Mouse (Mus musculus): Measurements from ENCODE around the gene Dlg4. TPM values are rescaled to one million over a fixed set of nuclear protein-coding genes. Genes with fewer than 3 reads are reported as not detected.
A peak's percentile ranks its signal among the peaks of the same experiment; 100 is the strongest.
"Not testable (repeated sequence)": the region's sequence is repeated elsewhere in the genome, so short reads cannot be mapped to it uniquely, and the experiment has no call there.

Gene Dlg4
- polyA plus RNA-seq, 1 experiment from 2014 or later: 11.2 TPM

DNA sequence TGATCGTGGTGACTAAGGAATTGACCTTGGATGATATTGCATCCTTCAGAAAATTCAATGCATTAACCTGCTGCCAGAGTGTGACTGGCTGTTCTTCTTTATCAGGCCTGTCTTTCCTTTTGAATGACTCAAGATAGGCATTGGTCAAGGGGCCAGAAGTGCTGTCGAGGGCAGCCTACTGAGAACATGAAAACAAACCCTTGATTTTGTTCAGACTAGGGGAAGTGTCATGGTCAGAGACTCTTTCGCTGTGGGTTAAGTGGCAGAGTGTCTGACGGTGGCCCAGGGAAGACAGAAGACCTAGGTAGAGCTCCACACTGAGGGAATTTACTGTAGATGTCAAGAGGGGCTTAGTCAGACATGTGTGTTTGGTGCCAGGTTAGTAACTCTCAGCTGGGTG lies 50.0 kb downstream of the Dlg4 start:
- H3K27me3 ChIP-seq (ENCODE audit: control insufficient read depth, insufficient read depth, low read length): no peaks in the 10 kb centered on the region
- H3K36me3 ChIP-seq (replicated peaks; ENCODE audit: control insufficient read depth, insufficient read depth, low read depth, low read length): no peaks in the 10 kb centered on the region
- H3K4me3 ChIP-seq (ENCODE audit: low read depth, low read length): no peak overlapping the region
- no peak for ATAC-seq (replicated peaks; ENCODE audit: insufficient number of reproducible peaks, low FRiP score, low TSS enrichment, low read depth)
- no peak overlapping the region for H3K4me2 ChIP-seq (ENCODE audit: low read depth, low read length)
- DNase-seq (ENCODE audit: low spot score): no peak
- no peak overlapping the region for H3K9ac ChIP-seq (replicated peaks; ENCODE audit: low read length)
- 89% methylated on average over 4 of the region's 4 CpGs for WGBS
- H3K4me1 ChIP-seq (ENCODE audit: control insufficient read depth, insufficient read depth, low read length): no peaks in the 10 kb centered on the region
- H3K27ac ChIP-seq (replicated peaks; ENCODE audit: low read depth, low read length): no peak overlapping the region
- H3K9me3 ChIP-seq (replicated peaks; ENCODE audit: control insufficient read depth, low read length): no peaks in the 10 kb centered on the region

DNA sequence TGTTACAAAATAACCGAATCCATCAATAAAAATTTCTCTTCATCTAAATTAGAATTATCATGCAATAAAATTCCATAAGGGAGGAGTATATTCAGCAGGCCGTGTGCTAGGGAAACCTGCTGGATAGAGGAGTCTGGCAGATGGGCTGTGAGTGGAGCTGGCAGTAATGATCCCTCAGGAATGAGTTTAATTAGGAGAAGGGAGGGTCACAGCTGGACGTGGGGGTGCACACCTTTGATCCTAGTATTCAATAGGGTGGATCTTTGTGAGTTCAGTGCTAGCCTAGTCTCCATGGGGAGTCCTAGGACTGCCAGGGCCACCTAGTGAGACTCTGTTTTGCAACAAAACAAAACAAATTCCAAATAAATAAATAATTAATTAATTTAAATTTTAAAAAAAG lies 51.5 kb downstream of the Dlg4 start:
- H3K36me3 ChIP-seq (replicated peaks; ENCODE audit: control insufficient read depth, insufficient read depth, low read depth, low read length): no peaks in the 10 kb centered on the region
- no peak overlapping the region for H3K9ac ChIP-seq (replicated peaks; ENCODE audit: low read length)
- H3K4me1 ChIP-seq (ENCODE audit: control insufficient read depth, insufficient read depth, low read length): no peaks in the 10 kb centered on the region
- no peaks in the 10 kb centered on the region for H3K27me3 ChIP-seq (ENCODE audit: control insufficient read depth, insufficient read depth, low read length)
- H3K4me2 ChIP-seq (ENCODE audit: low read depth, low read length): no peak overlapping the region
- 43% methylated on average over 3 of the region's 3 CpGs for WGBS
- ATAC-seq (replicated peaks; ENCODE audit: insufficient number of reproducible peaks, low FRiP score, low TSS enrichment, low read depth) (no peak), DNase-seq (ENCODE audit: low spot score) (no peak)
- no peaks in the 10 kb centered on the region for H3K9me3 ChIP-seq (replicated peaks; ENCODE audit: control insufficient read depth, low read length)
- no peak overlapping the region for H3K4me3 ChIP-seq (ENCODE audit: low read depth, low read length)
- H3K27ac ChIP-seq (replicated peaks; ENCODE audit: low read depth, low read length): no peak overlapping the region

DNA sequence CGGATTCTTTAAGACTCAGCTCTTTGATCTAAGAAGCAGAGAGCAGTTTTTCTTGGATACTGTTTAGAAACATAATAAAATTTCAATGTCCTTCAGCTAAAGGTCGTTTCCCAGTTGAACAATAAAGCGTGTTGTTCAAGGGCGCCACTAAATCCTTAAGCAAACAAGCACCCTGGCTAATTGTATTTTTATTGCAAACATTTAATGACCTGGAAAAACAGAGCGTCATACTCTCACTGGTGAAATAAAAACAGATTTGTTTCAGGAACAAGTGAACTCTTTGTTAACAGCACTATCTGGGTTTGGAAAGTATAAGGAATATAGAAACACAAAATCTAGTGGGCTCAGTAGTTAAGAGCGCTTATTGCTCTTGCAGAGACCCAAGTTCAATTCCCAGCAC lies 53.3 kb downstream of the Dlg4 start:
- Histone ChIP-seq H3K9ac (replicated peaks; ENCODE audit: low read length) (no peak overlapping the region), H3K36me3 (replicated peaks; ENCODE audit: control insufficient read depth, insufficient read depth, low read depth, low read length) (no peaks in the 10 kb centered on the region), H3K27me3 (ENCODE audit: control insufficient read depth, insufficient read depth, low read length) (no peaks in the 10 kb centered on the region), H3K4me3 (ENCODE audit: low read depth, low read length) (no peak overlapping the region), H3K9me3 (replicated peaks; ENCODE audit: control insufficient read depth, low read length) (no peaks in the 10 kb centered on the region), H3K27ac (replicated peaks; ENCODE audit: low read depth, low read length) (no peak overlapping the region), H3K4me1 (ENCODE audit: control insufficient read depth, insufficient read depth, low read length) (no peaks in the 10 kb centered on the region), H3K4me2 (ENCODE audit: low read depth, low read length) (no peak overlapping the region)
- no peak for ATAC-seq (replicated peaks; ENCODE audit: insufficient number of reproducible peaks, low FRiP score, low TSS enrichment, low read depth)
- DNase-seq (ENCODE audit: low spot score): peak; percentile 6
- WGBS: 60% methylated on average over 6 of the region's 6 CpGs

DNA sequence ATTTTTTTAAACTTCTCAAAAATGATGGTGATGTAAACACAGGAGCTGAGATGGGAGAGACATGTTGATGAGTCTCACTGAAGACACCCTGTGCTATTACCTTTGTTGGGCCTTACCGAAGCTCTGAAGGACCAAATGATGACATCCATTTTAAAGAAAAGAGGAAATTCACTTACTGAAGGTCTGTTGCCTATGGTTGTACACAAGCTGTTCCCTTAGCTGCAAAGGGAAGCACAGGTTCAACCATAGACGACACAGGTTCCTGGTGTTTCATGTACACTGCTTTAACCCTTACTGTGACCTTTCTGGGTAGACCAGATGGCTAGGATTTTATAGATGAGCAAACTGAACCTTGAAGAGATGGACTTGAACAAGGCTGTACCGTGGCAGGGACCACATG lies 53.9 kb downstream of the Dlg4 start:
- not testable (repeated sequence) for DNase-seq (ENCODE audit: low spot score); H3K36me3 ChIP-seq (replicated peaks; ENCODE audit: control insufficient read depth, insufficient read depth, low read depth, low read length); H3K4me2 ChIP-seq (ENCODE audit: low read depth, low read length); H3K4me3 ChIP-seq (ENCODE audit: low read depth, low read length); ATAC-seq (replicated peaks; ENCODE audit: insufficient number of reproducible peaks, low FRiP score, low TSS enrichment, low read depth); H3K9me3 ChIP-seq (replicated peaks; ENCODE audit: control insufficient read depth, low read length); H3K4me1 ChIP-seq (ENCODE audit: control insufficient read depth, insufficient read depth, low read length); H3K27me3 ChIP-seq (ENCODE audit: control insufficient read depth, insufficient read depth, low read length); H3K9ac ChIP-seq (replicated peaks; ENCODE audit: low read length); H3K27ac ChIP-seq (replicated peaks; ENCODE audit: low read depth, low read length)
- WGBS: 85% methylated on average over 3 of the region's 3 CpGs

DNA sequence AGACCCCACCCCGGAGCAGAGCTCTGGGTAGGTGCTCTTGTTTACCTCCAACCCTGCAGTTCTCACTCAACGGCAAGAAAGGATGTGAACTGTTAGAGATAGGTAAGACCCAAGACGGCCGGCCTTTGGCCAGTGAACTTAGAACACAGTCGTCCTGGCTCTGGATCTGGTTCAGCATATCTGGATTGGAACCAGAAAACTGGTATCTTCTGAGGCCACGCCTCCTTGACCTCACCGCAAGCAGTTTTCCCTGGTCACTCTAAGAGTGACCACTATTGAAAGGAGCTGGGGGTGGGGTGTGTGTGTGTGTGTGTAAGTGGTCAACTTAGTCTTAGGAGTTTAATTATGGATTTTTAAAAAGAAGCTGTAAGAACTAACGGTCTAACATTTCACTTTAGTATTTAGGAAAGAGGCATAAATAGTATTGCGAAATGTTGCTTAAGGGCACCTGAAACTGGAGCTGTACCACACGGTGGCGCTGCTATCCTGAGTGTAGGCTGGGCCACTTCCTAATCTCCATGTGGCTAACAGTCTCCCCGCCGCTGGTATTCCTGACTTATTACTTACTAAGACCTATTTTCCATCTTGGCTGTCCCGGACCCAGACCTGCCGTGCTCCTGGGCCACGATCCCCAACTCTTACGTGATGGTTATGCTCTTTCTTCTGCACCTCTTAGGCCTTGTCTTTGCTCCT lies 57.8 kb downstream of the Dlg4 start:
- Histone ChIP-seq H3K9ac (replicated peaks; ENCODE audit: low read length) (no peak overlapping the region), H3K4me1 (ENCODE audit: control insufficient read depth, insufficient read depth, low read length) (no peaks in the 10 kb centered on the region), H3K27me3 (ENCODE audit: control insufficient read depth, insufficient read depth, low read length) (no peaks in the 10 kb centered on the region), H3K4me2 (ENCODE audit: low read depth, low read length) (no peak overlapping the region), H3K36me3 (replicated peaks; ENCODE audit: control insufficient read depth, insufficient read depth, low read depth, low read length) (no peaks in the 10 kb centered on the region), H3K4me3 (ENCODE audit: low read depth, low read length) (no peak overlapping the region), H3K27ac (replicated peaks; ENCODE audit: low read depth, low read length) (no peak overlapping the region), H3K9me3 (replicated peaks; ENCODE audit: control insufficient read depth, low read length) (no peaks in the 10 kb centered on the region)
- WGBS: 38% methylated on average over 17 of the region's 17 CpGs
- ATAC-seq (replicated peaks; ENCODE audit: insufficient number of reproducible peaks, low FRiP score, low TSS enrichment, low read depth) (0 out of 2 replicates have a peak, but pooled peaks have one; percentile 39), DNase-seq (ENCODE audit: low spot score) (peak; percentile 93)

DNA sequence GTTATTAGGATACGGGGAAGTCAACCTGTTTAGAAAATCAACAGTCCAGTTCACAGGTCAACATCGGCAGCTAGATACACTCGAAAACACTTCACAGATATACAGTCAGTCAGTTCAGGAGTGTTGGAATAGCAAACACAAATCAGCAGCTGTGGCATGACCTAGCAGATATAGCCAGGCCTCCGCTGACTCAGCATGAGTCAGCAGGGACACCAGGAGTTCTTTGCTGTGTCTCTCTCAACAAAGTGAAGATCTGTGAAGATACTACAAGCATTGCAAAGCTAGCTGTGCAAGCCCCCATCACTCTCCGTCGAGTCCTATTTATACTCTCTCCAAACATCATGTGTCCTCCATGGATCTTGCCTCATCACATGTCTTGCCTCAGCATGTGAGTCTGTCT lies 58.8 kb downstream of the Dlg4 start:
- no peaks in the 10 kb centered on the region for H3K36me3 ChIP-seq (replicated peaks; ENCODE audit: control insufficient read depth, insufficient read depth, low read depth, low read length)
- H3K4me1 ChIP-seq (ENCODE audit: control insufficient read depth, insufficient read depth, low read length): no peaks in the 10 kb centered on the region
- ATAC-seq (replicated peaks; ENCODE audit: insufficient number of reproducible peaks, low FRiP score, low TSS enrichment, low read depth) (no peak), DNase-seq (ENCODE audit: low spot score) (no peak)
- H3K9ac ChIP-seq (replicated peaks; ENCODE audit: low read length): no peak overlapping the region
- no peak overlapping the region for H3K4me3 ChIP-seq (ENCODE audit: low read depth, low read length)
- no peak overlapping the region for H3K4me2 ChIP-seq (ENCODE audit: low read depth, low read length)
- no peak overlapping the region for H3K27ac ChIP-seq (replicated peaks; ENCODE audit: low read depth, low read length)
- WGBS: 89% methylated on average over 6 of the region's 6 CpGs
- H3K27me3 ChIP-seq (ENCODE audit: control insufficient read depth, insufficient read depth, low read length): no peaks in the 10 kb centered on the region
- H3K9me3 ChIP-seq (replicated peaks; ENCODE audit: control insufficient read depth, low read length): no peaks in the 10 kb centered on the region

DNA sequence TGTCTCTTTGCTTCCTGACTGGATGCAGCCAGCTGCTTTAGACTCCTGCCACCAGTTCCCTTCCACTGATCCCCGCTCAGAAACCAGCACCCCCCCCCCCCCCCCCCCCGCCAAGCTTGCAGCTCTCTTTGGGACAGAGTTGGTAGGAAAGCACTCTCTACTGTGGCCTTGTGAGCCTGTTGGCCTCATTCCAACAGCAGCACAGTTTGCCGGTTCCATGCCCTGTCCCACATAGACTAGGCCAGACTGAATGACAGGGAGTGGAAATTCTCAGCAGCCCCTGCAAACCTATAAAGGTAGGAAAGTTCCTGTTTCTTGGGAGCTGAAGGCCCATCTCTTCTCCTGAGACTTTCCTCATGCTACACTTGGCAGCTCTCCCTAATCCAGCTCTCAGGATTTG lies 60.7 kb downstream of the Dlg4 start:
- Histone ChIP-seq H3K36me3 (replicated peaks; ENCODE audit: control insufficient read depth, insufficient read depth, low read depth, low read length) (no peaks in the 10 kb centered on the region), H3K9me3 (replicated peaks; ENCODE audit: control insufficient read depth, low read length) (no peaks in the 10 kb centered on the region), H3K4me2 (ENCODE audit: low read depth, low read length) (no peak overlapping the region), H3K4me1 (ENCODE audit: control insufficient read depth, insufficient read depth, low read length) (no peaks in the 10 kb centered on the region), H3K9ac (replicated peaks; ENCODE audit: low read length) (no peak overlapping the region), H3K27me3 (ENCODE audit: control insufficient read depth, insufficient read depth, low read length) (no peaks in the 10 kb centered on the region), H3K27ac (replicated peaks; ENCODE audit: low read depth, low read length) (no peak overlapping the region), H3K4me3 (ENCODE audit: low read depth, low read length) (no peak overlapping the region)
- DNase-seq (ENCODE audit: low spot score): no peak
- no peak for ATAC-seq (replicated peaks; ENCODE audit: insufficient number of reproducible peaks, low FRiP score, low TSS enrichment, low read depth)
- 89% methylated on average over 2 of the region's 3 CpGs for WGBS

DNA sequence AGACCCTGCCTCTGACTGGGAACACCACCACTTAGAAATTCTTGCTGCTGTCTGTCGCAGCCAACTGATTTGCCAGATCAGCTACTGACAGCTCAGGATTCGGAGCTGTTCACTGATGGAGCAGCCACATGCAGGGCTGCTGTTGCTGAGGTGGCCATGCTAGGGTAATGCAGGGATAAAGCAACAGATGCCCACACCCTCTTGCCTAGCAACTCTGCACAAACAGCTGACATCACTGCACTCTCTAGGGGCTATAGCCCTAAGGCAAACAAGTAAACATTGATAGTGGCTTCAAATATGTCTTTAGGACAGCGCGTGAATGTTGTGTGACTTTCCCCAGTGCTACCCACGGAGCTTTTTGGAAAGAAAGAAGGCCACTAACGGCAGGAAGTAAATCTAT lies 62.4 kb downstream of the Dlg4 start:
- 73% methylated on average over 6 of the region's 6 CpGs for WGBS
- Histone ChIP-seq H3K9ac (replicated peaks; ENCODE audit: low read length) (no peak overlapping the region), H3K9me3 (replicated peaks; ENCODE audit: control insufficient read depth, low read length) (no peaks in the 10 kb centered on the region), H3K4me2 (ENCODE audit: low read depth, low read length) (no peak overlapping the region), H3K27ac (replicated peaks; ENCODE audit: low read depth, low read length) (no peak overlapping the region), H3K4me1 (ENCODE audit: control insufficient read depth, insufficient read depth, low read length) (no peaks in the 10 kb centered on the region), H3K4me3 (ENCODE audit: low read depth, low read length) (no peak overlapping the region), H3K27me3 (ENCODE audit: control insufficient read depth, insufficient read depth, low read length) (no peaks in the 10 kb centered on the region), H3K36me3 (replicated peaks; ENCODE audit: control insufficient read depth, insufficient read depth, low read depth, low read length) (no peaks in the 10 kb centered on the region)
- DNase-seq (ENCODE audit: low spot score) (no peak), ATAC-seq (replicated peaks; ENCODE audit: insufficient number of reproducible peaks, low FRiP score, low TSS enrichment, low read depth) (no peak)

Data from embryonic facial prominence, embryonic 11.5 days (tissue).